Mouse (Mus musculus): Measurements from ENCODE around the gene Eps8. TPM values are rescaled to one million over a fixed set of nuclear protein-coding genes. Genes with fewer than 3 reads are reported as not detected.

Gene Eps8
- polyA plus RNA-seq, 1 experiment from 2014 or later, result 34.4 TPM

DNA sequence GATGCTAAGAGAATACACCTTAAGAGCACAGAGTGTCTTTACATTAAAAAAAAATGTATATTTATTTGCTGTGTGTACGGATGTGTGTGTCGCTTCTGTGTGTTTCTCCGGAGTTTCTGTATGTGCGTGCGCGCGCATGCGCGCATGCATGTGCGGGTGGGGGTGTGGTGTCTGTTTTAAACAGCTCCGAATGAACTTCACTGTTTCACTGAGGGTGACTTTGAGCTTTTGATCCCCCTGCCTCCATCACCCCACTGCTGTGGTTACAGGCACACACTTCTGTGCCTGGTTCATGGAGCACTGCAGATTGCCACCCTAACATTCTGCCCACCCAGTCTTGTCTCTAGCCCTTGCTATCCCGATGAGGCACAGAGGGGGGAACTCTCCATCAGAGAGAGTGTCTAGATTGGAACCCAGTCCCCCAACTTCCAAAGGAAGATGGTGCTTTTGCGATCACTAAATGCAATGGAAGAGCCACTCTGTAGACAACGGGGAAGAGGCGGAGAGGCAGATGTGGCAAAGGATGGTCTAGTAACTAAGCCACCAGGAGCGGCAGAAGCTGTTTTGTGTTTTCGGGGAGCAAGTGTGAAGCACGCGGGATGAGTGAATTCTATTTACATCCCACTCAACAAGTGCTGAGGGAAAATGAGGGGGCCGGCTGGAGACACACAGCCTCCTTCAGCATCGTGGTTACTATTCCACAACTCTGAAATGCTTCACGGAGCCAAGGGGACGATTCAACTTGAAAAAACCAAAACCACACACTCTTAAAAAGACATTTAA, 7.1 kb upstream of the Eps8 start:
- no peak overlapping the region for H3K27ac ChIP-seq
- no peak overlapping the region for H3K4me2 ChIP-seq
- H3K9me3 ChIP-seq, result no peaks in the 10 kb centered on the region
- ATAC-seq (ENCODE audit: insufficient number of reproducible peaks, insufficient read depth, low FRiP score, low TSS enrichment, low read depth), result no peak
- H3K4me3 ChIP-seq, result no peak overlapping the region
- H3K36me3 ChIP-seq, result no peaks in the 10 kb centered on the region
- H3K4me1 ChIP-seq, result no peaks in the 10 kb centered on the region
- H3K9ac ChIP-seq, result no peak overlapping the region
- no peaks in the 10 kb centered on the region for H3K27me3 ChIP-seq
- WGBS, result 81% methylated on average over 23 of the region's 23 CpGs

- Histone ChIP-seq H3K9ac (no peak overlapping the region), H3K4me1 (no peaks in the 10 kb centered on the region), H3K4me2 (no peak overlapping the region), H3K36me3 (no peaks in the 10 kb centered on the region), H3K27ac (no peak overlapping the region), H3K4me3 (no peak overlapping the region), H3K9me3 (no peaks in the 10 kb centered on the region), H3K27me3 (no peaks in the 10 kb centered on the region)
- no peak for ATAC-seq (ENCODE audit: insufficient number of reproducible peaks, insufficient read depth, low FRiP score, low TSS enrichment, low read depth)
- WGBS, result 79% methylated on average over 12 of the region's 12 CpGs
Observed at GRCm38 (mm10) chr6:137658426-137659088, 3.9 kb upstream of the Eps8 start.

- H3K9me3 ChIP-seq, result no peaks in the 10 kb centered on the region
- no peak overlapping the region for H3K4me3 ChIP-seq
- H3K4me1 ChIP-seq, result no peaks in the 10 kb centered on the region
- no peaks in the 10 kb centered on the region for H3K27me3 ChIP-seq
- 58% methylated on average over 6 of the region's 6 CpGs for WGBS
- H3K9ac ChIP-seq, result no peak overlapping the region
- H3K27ac ChIP-seq, result no peak overlapping the region
- H3K4me2 ChIP-seq, result no peak overlapping the region
- H3K36me3 ChIP-seq, result no peaks in the 10 kb centered on the region
- no peak for ATAC-seq (ENCODE audit: insufficient number of reproducible peaks, insufficient read depth, low FRiP score, low TSS enrichment, low read depth)
Observed at GRCm38 (mm10) chr6:137657203-137657602, 2.5 kb upstream of the Eps8 start.

DNA sequence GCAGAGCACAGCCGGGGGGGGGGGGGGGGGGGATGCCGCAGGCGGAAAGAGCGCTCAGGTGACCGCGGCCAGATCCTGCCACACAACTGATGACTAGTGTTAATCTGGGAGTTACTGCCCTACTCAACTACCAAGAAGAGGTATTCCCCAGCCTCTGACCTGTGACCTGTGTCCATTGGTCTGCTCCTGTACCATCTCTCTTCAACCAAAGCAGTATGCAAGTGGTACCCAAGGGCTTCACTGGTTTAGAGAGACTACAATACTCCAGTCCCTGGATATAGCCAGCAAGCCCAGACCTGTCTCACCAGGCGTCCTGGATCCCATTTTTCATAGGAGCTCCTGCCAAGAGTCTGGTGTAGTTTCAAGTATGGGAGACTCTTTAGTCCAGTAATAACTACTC, 5.1 kb downstream of the Eps8 start:
- no peak; the same call in 1 of the 2 replicates for ATAC-seq (ENCODE audit: insufficient number of reproducible peaks, insufficient read depth, low FRiP score, low TSS enrichment, low read depth)
- Histone ChIP-seq H3K9ac (peak overlapping the region; percentile 88), H3K4me3 (peak overlapping the region; percentile 76), H3K27ac (no peak overlapping the region), H3K9me3 (no peaks in the 10 kb centered on the region), H3K4me1 (peaks cover 7% of the 10 kb centered on the region), H3K4me2 (peak overlapping the region; percentile 83), H3K36me3 (no peaks in the 10 kb centered on the region), H3K27me3 (peaks cover 4% of the 10 kb centered on the region; the same call in 1 of the 2 replicates)
- 13% methylated on average over 7 of the region's 7 CpGs for WGBS

DNA sequence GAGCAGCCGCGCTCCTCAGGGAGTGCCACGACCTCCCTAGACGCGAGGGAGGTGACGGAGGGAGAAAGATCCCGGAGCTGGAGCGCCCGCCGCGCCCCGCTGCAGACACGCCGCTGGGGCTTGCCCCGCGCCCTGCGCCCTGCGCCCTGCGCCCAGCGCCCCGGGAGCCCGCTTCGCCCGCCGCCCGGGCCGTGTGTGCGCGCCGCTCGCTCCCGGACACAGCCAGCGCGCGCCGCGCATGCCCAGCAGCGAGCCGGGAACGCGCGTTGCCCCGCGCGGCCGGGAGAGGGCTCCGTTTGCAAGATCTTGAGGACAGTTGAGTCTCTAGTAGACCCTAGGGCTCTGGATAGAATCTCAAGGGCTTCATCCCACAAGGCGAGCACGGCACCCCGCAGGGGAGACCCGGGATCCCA, 5.6 kb downstream of the Eps8 start:
- peak overlapping the region; percentile 83 for H3K4me2 ChIP-seq
- H3K27me3 ChIP-seq, result peaks cover 4% of the 10 kb centered on the region; the same call in 1 of the 2 replicates
- H3K36me3 ChIP-seq, result no peaks in the 10 kb centered on the region
- no peaks in the 10 kb centered on the region for H3K9me3 ChIP-seq
- H3K27ac ChIP-seq, result peak overlapping the region; percentile 60; the same call in 1 of the 2 replicates
- H3K9ac ChIP-seq, result peak overlapping the region; percentile 88
- under 1% methylated on average over 48 of the region's 51 CpGs for WGBS
- ATAC-seq (ENCODE audit: insufficient number of reproducible peaks, insufficient read depth, low FRiP score, low TSS enrichment, low read depth), result peak; percentile 71
- H3K4me3 ChIP-seq, result peak overlapping the region; percentile 76
- peaks cover 7% of the 10 kb centered on the region for H3K4me1 ChIP-seq

- WGBS, result 1% methylated on average over 59 of the region's 59 CpGs
- Histone ChIP-seq H3K9me3 (no peaks in the 10 kb centered on the region), H3K9ac (peak overlapping the region; percentile 88), H3K4me1 (peaks cover 7% of the 10 kb centered on the region), H3K4me2 (peak overlapping the region; percentile 83), H3K4me3 (peak overlapping the region; percentile 76), H3K27me3 (peaks cover 4% of the 10 kb centered on the region; the same call in 1 of the 2 replicates), H3K27ac (peak overlapping the region; percentile 60), H3K36me3 (no peaks in the 10 kb centered on the region)
- peak; percentile 50 for ATAC-seq (ENCODE audit: insufficient number of reproducible peaks, insufficient read depth, low FRiP score, low TSS enrichment, low read depth)
Observed at GRCm38 (mm10) chr6:137648110-137649067, 6.3 kb downstream of the Eps8 start.

GRCm38 (mm10) chr6:137647646-137648045, 7.0 kb downstream of the Eps8 start:
- Histone ChIP-seq H3K9ac (peak overlapping the region; percentile 88), H3K4me2 (peak overlapping the region; percentile 83), H3K4me3 (peak overlapping the region; percentile 76), H3K36me3 (no peaks in the 10 kb centered on the region), H3K9me3 (no peaks in the 10 kb centered on the region), H3K27me3 (peaks cover 4% of the 10 kb centered on the region; the same call in 1 of the 2 replicates), H3K4me1 (peaks cover 7% of the 10 kb centered on the region), H3K27ac (peak overlapping the region; percentile 60)
- 8% methylated on average over 10 of the region's 10 CpGs for WGBS
- no peak for ATAC-seq (ENCODE audit: insufficient number of reproducible peaks, insufficient read depth, low FRiP score, low TSS enrichment, low read depth)

- peaks cover 9% of the 10 kb centered on the region for H3K4me1 ChIP-seq
- peak overlapping the region; percentile 83 for H3K4me2 ChIP-seq
- no peaks in the 10 kb centered on the region for H3K36me3 ChIP-seq
- H3K9me3 ChIP-seq, result no peaks in the 10 kb centered on the region
- no peak overlapping the region for H3K9ac ChIP-seq
- H3K27ac ChIP-seq, result no peak overlapping the region
- 66% methylated on average over 2 of the region's 2 CpGs for WGBS
- no peak overlapping the region for H3K4me3 ChIP-seq
- peaks cover 4% of the 10 kb centered on the region; the same call in 1 of the 2 replicates for H3K27me3 ChIP-seq
- ATAC-seq (ENCODE audit: insufficient number of reproducible peaks, insufficient read depth, low FRiP score, low TSS enrichment, low read depth), result no peak
Observed at GRCm38 (mm10) chr6:137646726-137647125, 8.0 kb downstream of the Eps8 start.

DNA sequence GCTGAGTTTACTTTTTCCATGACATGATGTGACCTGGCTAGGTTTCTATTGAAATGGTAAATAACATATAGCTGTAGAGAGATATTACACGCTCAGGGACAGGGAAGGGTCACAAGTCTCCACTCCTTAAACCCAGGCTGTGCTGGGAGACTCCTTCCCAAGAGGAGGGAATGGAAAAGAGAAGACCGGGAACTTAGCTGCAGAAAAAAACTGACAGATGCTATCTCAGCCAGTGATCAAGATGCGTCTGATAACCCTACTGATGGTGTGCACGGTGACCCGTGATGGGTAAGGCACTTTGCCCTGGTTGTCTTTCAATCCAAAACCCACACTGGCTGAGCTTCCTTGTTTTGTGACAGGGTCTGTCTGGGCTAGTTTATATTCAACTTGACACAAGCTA, 9.8 kb downstream of the Eps8 start:
- no peaks in the 10 kb centered on the region for H3K9me3 ChIP-seq
- peaks cover 14% of the 10 kb centered on the region for H3K4me1 ChIP-seq
- H3K4me3 ChIP-seq, result no peak overlapping the region
- no peaks in the 10 kb centered on the region for H3K36me3 ChIP-seq
- H3K27ac ChIP-seq, result no peak overlapping the region
- ATAC-seq (ENCODE audit: insufficient number of reproducible peaks, insufficient read depth, low FRiP score, low TSS enrichment, low read depth), result no peak
- peaks cover 4% of the 10 kb centered on the region; the same call in 1 of the 2 replicates for H3K27me3 ChIP-seq
- 83% methylated on average over 5 of the region's 5 CpGs for WGBS
- no peak overlapping the region for H3K9ac ChIP-seq
- no peak overlapping the region for H3K4me2 ChIP-seq

GRCm38 (mm10) chr6:137643814-137644213, 10.9 kb downstream of the Eps8 start:
- Histone ChIP-seq H3K4me3 (no peak overlapping the region), H3K27ac (no peak overlapping the region), H3K9me3 (no peaks in the 10 kb centered on the region), H3K9ac (no peak overlapping the region), H3K4me2 (no peak overlapping the region), H3K27me3 (peaks cover 4% of the 10 kb centered on the region; the same call in 1 of the 2 replicates), H3K4me1 (peaks cover 14% of the 10 kb centered on the region), H3K36me3 (no peaks in the 10 kb centered on the region)
- no peak for ATAC-seq (ENCODE audit: insufficient number of reproducible peaks, insufficient read depth, low FRiP score, low TSS enrichment, low read depth)
- 84% methylated on average over 4 of the region's 4 CpGs for WGBS

DNA sequence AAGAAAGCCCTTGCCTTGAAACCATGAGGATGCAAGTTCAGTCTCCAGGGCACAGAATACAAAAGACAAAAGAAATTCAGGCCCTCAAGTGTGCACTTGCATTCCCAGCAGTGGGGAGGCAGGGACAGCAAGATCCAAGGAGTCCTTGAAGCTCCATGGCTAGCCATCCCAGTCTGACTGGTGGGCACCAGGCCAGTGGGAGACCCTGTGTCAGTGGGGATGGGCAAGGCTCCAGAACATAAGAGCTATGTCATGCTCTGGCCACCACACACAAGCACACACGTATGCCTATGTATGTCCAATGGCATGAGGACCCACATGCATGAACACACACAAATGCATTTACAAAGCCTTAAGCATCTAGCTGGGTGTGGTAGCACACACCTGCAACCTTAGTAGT, 13.0 kb downstream of the Eps8 start:
- Histone ChIP-seq H3K4me3 (no peak overlapping the region), H3K36me3 (no peaks in the 10 kb centered on the region), H3K4me1 (peaks cover 11% of the 10 kb centered on the region), H3K27me3 (peaks cover 4% of the 10 kb centered on the region; the same call in 1 of the 2 replicates), H3K27ac (no peak overlapping the region), H3K9ac (no peak overlapping the region), H3K9me3 (no peaks in the 10 kb centered on the region), H3K4me2 (no peak overlapping the region)
- no peak for ATAC-seq (ENCODE audit: insufficient number of reproducible peaks, insufficient read depth, low FRiP score, low TSS enrichment, low read depth)
- 86% methylated on average over 1 of the region's 1 CpGs for WGBS
